Mouse (Mus musculus): ENCODE results near the gene Mfsd12.

- TF ChIP-seq CTCF (IDR thresholded peaks at IDR 0.05; ENCODE audit: control insufficient read depth, insufficient read depth, low read length) (no peak), POLR2A (IDR thresholded peaks at IDR 0.05; ENCODE audit: borderline replicate concordance, control insufficient read depth, low read depth, low read length) (no peak)
Observed at GRCm38 (mm10) chr10:81325176-81325575, 32.1 kb upstream of the Mfsd12 start.

All from bone marrow, adult 2 months (tissue).